Mouse (Mus musculus) forelimb bud, embryonic 11.5 days (tissue): ENCODE results near the gene Flot1.
"Not testable (repeated sequence)": the region's sequence is repeated elsewhere in the genome, so short reads cannot be mapped to it uniquely, and the experiment has no call there.

Source experiments
- DNase-seq: peaks from one replicate; pipeline ENCODE4 v3.0.0-alpha.2; 2012; ENCODE audit warnings: low read depth, low spot score

Flot1 gene

DNA sequence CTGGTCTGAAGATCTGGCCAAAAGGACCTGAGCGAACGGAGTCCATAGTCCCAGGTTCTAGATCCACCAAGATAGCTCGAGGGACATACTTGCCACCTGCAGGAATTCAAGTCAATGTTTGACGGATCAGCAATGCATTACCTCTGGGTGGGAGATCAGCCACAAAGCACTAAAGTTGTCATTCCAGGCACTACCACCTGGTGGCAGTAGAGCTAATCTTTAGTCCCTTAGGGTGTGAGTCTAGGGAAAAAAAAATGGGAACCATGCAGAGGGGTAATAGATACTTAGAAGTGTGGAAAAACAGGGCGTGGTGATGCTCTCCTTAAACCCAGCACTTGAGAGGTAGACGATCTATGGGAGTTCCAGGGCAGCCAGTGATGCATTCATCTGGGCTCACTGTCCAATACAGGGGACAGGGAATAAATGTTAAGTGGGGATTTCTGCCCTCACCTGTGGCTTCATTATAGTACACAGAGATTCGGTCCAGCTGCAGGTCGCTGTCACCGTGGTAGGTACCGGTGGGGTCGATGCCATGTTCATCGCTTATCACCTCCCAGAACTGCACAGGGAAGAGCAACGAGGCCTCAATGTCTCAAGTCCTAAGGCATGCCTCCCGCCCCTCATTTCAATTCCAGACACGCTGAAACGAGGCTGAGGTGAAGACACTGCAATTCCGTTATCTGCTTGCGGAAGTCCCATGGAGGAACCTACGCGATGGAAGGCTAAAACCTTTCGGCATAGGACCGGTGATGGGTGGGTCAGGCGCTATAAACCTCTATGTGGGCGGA, 13.3 kb downstream of the Flot1 start:
- DNase-seq, result peak; percentile 88

DNA sequence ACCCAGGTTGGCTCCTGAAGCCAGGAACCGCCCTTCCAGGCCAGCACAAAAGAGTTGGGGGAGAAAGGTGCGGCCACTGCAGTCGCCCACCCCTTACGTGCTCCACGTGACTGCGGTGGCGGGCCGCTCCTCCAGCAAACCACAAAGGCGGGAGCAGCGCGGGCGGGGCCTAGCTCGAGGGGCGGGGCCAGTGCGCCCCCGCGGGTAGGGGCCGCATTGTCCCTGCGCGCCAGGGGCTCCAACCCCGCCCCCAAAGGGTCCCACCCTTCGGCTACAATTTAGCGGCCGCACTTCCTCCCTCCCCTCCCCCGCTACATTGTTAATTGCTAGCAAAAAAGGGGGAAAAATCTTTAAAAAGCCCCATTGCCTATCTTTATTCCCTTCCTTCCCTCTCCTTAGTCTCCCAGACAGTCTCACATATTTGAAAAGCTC, 14.0 kb downstream of the Flot1 start:
- DNase-seq, result peak; percentile 93

DNA sequence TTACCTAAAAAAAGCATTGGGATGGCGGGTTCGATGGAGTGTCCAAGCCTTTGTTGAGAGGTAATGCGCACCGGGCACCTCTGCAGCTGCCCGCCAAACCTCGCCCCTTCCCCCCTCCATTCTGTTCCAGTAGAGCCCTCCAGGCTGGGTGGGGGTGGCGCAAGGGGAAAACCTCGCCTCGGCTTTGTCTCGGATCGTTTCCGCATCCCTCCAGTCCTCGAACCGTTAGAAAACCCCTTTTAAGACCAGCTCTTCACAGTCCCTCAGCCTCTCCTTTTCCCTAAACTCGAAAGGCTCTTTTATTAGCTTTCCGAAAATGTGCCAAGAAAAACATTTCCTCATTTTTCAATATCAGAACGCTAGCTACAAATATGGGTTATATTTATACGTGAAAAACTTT, 14.5 kb downstream of the Flot1 start:
- DNase-seq, result peak; percentile 72

DNA sequence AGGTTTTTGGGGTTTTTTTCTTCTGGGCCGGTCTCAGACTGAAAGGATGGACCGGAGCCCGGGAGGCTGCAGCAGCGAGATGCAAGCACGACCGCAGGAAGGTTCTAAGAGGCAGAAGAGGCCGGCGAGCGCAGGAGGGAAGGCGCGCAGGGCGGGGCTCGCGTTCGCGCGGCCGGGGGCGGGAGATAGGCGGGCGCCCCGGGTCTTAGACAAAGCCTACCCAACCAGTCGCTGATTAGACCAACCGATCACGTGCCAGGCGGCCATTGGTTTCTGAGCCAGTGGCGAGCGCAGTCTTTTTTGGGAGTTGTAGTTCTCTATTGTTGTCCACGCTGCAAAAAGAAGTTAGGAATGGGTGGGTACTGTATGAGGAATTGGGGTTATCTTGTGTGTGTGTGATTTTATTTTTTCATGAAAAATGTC, 15.1 kb downstream of the Flot1 start, which contains the start of gene Tubb5:
Tubb5 (minus strand) TSS at position 185 of the 423 bp plus-strand sequence.
- DNase-seq, result peak; percentile 95

DNA sequence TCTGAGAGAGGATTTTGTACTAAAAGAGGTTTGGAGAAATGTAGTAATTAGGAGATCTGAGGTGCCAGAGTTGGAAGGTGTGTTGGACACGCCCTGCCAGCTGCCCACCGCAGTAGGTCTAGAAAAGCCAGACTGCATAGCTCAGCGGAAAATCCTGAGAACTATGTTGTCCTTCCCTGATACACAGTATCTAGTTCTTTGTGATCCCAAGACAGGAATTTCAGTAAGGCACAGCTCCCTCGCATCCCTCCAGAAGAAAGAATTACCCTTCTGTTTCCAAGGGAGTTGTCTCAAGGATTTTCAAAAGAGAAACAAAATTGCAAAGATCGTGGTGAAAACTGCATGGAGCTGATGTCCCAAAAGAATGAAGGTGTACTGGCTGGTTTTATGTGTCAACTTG, 15.5 kb downstream of the Flot1 start:
- no peak for DNase-seq

DNA sequence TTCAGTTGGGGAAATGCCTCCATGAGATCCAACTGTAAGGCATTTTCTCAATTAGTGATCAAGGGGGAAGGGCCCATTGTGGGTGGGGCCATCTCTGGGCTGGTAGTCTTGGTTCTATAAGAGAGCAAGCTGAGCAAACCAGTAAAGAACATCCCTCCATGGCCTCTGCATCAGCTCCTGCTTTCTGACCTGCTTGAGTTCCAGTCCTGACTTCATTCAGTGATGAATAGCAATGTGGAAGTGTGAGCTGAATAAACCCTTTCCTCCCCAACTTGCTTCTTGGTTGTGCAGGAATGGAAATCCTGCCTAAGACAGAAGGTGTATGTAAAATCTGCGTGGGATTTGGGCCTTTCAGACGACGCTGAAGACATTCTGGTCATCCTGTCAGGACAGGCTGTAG, 16.0 kb downstream of the Flot1 start:
- DNase-seq, result not testable (repeated sequence)

DNA sequence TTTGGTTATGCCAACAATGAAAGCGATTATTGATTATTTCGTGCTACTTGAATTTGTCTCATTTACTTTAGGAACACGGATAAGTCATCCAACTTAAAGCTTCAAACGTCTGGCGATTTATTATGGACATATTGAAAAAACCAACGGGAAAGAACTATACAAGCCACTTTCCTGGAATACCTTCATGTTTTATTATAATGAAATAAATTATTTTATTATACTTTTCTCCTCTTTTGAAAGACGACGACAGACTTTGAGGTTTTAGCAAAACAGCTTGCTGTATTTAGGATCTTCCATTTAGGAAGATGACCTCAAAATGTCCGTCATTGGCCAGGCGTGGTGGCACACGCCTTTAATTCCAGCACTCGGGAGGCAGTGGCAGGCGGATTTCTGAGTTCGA, 17.5 kb downstream of the Flot1 start:
- no peak for DNase-seq

DNA sequence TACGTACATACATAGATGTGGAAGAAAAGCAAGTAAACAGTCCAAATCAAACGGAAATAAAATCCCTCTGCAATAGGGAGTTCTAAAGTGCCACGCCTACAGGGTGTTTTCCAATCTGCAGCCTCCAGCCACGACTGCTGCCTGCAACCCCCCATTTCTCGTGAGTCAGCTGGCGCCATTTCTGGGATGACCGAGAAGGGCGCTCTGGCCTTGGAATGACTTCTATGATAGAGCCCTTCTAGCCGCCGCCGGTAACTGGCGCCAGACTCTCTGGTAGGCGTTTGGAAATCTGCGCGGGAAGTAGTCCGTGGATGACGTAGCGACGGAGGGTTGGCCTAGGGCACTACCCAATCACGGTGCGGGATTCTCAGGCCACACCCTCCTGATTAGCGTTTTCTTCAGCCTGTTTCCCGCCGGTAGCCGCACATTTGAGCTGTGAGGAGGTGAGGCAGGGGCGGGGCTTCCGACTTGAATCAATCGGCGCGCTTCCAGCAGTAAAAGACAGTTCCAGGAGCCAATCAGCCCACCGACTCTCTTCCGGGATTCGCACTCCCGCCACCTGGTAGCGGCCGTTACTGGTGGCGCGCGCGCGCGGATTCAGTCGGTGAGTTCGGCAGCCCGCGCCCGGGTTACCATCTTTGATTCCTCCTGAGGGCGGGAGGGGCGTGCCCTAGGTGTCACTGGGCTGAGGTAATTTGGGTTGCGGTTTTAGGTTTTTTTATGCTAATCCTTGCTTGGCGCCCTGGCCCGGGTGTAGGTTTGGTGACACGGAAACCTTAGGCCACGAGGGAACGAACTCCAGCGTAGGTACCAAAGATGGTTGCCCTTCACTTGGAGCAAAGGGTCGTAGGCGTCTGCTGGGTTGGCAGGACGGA, 18.3 kb downstream of the Flot1 start, which contains the start of gene Mdc1:
Mdc1 (plus strand) TSS at position 440 of the 875 bp plus-strand sequence.
- DNase-seq, result peak; percentile 100

DNA sequence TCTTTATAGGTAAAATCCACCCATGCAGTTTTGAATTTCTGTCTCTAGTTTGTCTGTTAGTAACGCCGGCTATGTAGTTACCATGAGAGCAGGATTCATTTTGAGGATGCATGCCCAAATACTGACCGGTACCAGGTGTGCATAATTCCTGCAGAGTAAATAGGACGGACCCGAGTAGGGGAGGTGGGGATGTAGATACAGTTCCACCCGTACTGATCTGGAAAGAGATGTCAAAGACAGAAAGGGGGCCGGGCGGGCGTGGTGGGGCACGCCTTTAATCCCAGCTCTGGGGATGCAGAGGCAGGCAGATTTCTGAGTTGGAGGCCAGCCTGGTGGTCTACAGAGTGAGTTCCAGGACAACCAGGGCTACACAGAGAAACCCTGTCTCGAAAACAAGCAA, 19.0 kb downstream of the Flot1 start:
- DNase-seq, result no peak

DNA sequence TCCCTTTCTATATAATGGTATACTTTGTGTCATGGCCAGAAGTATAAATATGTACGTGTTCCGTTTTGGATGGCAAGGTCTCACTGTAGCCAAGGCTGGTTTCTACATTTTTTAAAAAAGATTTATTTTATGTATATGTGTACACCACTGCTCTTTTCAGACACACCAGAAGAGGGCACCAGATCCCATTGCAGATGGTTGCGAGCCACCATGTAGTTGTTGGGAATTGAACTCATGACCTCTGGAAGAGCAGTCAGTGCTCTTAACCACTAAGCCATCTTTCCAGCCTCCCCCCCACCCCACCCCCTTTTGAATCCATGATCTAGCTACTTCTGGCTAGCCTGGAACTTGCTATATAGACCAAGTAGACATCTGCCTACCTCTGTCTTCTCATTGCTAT, 20.5 kb downstream of the Flot1 start:
- DNase-seq, result no peak

DNA sequence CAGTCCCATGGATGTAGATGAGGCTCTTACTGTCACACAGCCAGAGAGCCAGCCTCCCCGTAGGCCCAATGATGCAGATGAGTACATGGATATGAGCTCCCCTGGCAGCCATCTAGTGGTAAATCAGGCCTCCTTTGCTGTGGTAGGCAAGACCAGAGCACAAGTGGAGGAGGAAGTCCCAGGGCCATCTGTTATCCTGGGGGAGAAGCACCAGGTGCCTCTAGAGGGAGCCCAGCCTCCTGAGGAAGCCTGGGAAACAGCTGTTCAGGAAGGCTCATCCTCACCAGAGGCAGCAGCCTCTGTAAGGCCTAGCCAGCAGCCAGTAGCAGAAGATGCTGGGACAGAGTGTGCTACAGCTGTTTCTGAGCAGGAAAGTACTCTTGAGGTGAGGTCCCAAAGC, 25.1 kb downstream of the Flot1 start:
- no peak for DNase-seq

DNA sequence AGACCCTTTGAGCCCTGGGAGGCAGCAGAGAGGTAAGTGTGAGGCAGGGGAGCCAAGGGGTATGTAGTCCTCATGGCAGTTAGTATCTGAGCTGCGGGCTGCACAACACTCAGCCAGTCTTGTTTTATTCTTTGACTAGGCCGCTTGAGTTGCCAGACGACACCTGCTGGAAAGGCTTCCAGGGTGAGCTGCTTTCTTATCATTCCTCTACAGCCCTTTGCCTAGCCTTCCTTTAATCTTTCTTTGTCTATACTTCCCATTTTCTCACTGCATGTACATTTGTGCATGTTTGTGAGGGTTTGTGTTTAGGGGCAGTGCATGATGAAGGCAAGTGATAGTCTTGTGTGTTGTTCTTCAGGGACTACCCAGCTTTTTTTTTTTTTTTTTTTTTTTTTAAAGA, 27.9 kb downstream of the Flot1 start:
- no peak for DNase-seq

DNA sequence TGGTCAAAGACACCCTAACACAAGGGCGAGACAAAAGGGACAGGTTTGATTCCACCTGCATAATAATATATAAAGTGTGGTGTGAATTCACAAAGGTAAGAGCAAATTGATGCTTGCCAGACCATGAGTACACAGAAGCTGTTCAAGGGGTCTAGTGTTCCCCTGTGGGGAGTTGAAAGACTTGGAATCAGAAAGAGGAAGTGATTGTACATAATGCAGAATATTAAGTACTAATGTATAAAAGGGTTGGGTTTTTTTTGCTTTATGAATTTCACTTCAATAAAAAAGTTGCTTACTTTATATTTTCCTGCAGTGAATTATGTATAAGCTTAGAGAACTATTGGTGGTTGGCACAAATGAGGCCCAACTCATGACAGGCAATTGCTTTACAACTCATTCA, 36.3 kb downstream of the Flot1 start:
- DNase-seq, result no peak

DNA sequence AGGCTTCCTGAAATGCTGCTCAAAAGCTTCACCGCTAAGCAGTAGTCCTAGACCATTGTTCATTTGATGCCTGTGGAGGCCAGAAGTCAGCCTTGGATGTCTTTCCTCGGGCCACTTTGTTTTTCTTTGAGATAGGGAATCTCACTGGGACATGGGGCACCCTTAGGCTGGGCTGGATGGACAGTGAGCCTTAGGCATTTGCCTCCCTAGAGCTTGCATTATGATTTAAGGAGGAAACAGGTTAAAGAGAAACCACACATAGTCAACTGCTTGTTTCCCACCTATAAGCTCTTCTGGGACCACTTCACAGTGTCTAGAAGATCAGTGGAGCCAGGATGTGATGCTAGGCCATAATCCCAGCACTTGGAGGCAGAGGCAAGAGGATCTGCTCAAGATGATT, 36.8 kb downstream of the Flot1 start:
- DNase-seq, result no peak

DNA sequence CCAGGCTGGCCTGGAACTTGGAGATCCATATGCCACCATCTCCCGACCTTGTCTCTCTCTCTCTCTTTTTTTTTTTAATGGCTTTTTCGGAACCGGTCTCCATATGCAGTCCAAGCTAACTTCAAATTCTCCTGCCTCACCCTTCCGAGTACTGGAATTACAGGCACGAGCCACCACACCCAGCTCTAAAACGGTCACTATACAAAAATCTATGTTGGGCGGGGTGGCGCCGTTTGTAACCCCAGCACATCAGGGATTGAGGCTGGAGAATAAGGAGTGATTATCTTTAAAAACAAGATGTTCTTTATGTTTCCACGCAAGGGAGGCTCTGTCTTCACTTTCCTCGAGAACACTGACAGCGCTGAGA, 37.8 kb downstream of the Flot1 start:
- DNase-seq, result no peak

DNA sequence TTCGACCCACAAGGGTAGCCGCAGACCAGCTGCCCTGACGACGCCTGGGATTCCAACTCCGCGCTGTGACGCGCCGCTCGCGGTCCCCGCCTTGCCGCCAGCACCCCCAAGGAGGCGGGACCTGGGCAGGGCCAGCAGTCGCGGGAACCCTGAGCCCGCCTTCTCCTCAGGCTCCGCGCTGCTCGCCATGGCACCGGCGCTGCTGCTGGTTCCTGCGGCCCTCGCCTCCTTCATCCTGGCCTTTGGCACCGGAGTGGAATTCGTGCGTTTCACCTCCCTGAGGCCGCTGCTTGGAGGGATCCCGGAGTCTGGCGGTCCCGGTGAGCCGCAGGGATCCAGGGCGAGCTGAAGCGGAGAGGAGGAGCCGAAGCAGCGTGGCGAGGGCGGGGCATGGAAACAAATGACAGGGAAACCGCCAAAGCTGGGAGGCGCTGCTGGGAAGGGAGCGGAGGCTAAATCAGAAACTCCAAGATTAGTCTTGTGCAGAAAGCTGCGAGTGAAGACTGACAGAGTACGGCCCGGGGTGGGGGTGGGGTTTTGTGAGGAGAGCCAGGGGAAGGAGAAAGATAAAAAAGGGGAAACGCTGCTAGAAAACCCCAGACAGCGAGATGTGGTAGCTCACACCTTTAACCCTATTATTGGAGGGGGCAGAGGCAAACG, 38.3 kb downstream of the Flot1 start, which contains the start of gene Nrm:
Nrm (plus strand) TSS at position 121 of the 660 bp plus-strand sequence.
- DNase-seq, result peak; percentile 83

DNA sequence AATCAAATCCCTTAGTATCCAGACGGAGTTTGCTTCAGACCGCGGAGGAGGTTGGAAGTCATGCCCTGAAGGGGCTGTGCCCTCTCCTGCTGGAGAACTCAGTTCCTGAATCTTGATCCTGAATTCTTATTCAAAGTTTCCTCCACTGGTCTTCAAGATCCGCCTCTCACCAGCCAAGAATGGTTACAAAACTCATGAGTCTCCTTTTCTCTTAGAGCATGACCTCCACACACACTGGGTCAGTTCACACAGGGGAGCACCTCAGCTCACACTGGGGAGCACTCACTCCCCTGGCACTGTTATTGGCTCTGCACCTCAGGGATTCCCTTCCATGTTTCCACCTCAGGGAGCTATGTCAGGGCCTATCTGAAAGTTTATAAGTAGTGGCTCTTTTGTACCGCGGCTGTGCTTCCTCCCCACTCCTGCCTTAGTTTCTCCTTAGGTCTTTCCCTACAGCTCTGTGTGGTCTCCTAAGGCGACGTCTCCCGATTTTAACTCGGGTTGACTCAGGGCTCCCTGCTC, 41.9 kb downstream of the Flot1 start:
- no peak for DNase-seq

DNA sequence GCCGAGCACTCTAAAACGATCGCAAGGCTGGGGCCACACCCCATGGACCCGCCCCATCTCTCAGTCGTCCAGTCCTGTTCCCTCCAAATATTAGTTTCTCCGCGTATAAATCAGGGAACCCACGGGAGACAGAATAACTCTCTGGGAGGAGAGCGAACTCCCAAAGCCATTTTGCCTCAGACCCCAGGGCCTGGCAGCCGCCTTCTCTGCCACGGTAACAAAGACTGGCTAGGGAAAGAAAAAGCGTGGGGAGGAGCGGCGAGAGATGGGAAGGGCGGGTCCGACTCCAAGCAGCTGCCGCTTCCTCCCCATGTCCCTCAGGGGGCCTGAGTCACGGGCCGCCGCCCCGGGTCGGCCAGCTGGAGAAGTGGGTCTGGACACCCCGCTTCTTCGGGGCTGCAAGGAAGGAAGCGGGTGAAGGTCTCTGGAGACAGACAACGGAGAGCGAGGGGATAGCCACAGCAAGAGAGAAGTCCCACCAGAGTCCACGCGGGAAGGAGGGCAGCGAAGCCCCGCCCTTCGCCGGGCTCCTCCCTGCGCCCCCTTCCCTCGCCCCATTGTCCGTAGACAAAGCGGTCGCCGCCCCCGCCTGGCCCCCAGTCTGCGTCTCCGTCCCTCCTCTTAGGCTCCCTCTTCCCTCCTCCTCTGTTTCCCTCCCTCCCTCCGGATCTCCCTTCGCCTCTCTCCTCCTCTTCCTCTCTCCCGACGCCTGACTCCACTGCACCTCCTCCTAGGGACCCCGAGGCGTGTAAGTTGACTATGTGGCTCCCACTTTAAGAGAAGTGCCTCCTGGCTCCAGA, 42.7 kb downstream of the Flot1 start, which contains the start of gene Ppp1r18:
Ppp1r18 (plus strand) TSS at position 113 of the 800 bp plus-strand sequence.
- DNase-seq, result peak; percentile 82

DNA sequence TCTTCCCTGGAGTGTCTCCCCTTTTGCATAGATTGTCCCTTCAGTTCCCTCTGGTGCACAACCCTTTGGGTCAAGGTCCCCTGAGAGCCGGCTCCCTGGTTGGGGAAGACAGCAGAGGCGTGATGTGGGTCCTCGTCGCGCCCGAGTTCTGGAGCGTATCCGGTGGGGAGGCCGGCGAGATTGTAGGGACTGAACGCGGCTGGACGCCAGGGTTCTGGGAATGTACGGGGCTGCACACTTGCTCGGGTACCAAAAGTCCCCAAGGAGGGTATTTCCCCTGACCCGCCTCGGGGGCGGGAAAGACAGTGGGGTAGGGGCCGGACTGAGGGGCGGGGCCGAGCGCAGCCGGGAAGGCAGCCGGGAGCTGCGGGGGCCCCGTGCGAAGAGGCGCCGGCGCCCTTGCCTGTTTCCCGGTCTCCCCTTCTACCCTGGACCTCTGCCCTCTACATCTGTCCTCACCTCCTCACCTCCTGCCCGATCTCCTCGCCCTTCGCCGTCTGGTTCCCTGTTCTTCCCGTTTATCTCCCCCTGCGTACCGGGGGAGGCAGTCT, 43.3 kb downstream of the Flot1 start:
- peak; percentile 42 for DNase-seq
